In genomic region chr2:91183711-91184405, GRCm38 (mm10) we compare ENCODE assay signal across 8 mouse cellular contexts. TPM values are rescaled to one million over a fixed set of nuclear protein-coding genes. Genes with fewer than 3 reads are reported as not detected.
DNase-seq lines count a peak whose midpoint lies in the region; ATAC-seq and TF ChIP-seq lines count a peak whose summit lies in the region.

Gene Madd (minus strand): TSS chr2:91183837.

- 56% methylated on average over 15 of the region's 15 CpGs for WGBS in embryonic facial prominence, embryonic 15.5 days
- WGBS in hindbrain, embryonic 10.5 days: 70% methylated on average over 15 of the region's 15 CpGs
- 21% methylated on average over 15 of the region's 15 CpGs for WGBS in spleen, adult 2 months

- peaks cover 20% of the 10 kb centered on the region for H3K4me1 ChIP-seq in embryonic facial prominence, embryonic 15.5 days
- H3K4me1 ChIP-seq in hindbrain, embryonic 10.5 days (replicated peaks): peaks cover 29% of the 10 kb centered on the region
- peaks cover 13% of the 10 kb centered on the region for H3K4me1 ChIP-seq in spleen, adult 2 months (ENCODE audit: control insufficient read depth, insufficient read depth, insufficient read length)

- H3K9me3 ChIP-seq in embryonic facial prominence, embryonic 15.5 days (replicated peaks): no peaks in the 10 kb centered on the region
- H3K9me3 ChIP-seq in hindbrain, embryonic 10.5 days: no peaks in the 10 kb centered on the region

- H3K36me3 ChIP-seq in embryonic facial prominence, embryonic 15.5 days: no peaks in the 10 kb centered on the region
- H3K36me3 ChIP-seq in hindbrain, embryonic 10.5 days: peaks cover 4% of the 10 kb centered on the region; the same call in 1 of the 2 replicates
- peaks cover 3% of the 10 kb centered on the region; the same call in 1 of the 2 replicates for H3K36me3 ChIP-seq in spleen, adult 2 months (ENCODE audit: control insufficient read depth, insufficient read depth, low read length)

- TF ChIP-seq CTCF in spleen, adult 2 months (IDR thresholded peaks at IDR 0.05; ENCODE audit: extremely low read depth, insufficient read depth, insufficient read length, insufficient replicate concordance): no peak

- H3K9ac ChIP-seq in embryonic facial prominence, embryonic 15.5 days: peak within 1 kb of the TSS; percentile 57

- no peak for ATAC-seq in embryonic facial prominence, embryonic 15.5 days (ENCODE audit: insufficient number of reproducible peaks, low FRiP score, low TSS enrichment, low read depth)

- peak within 1 kb of the TSS; percentile 78 for H3K4me2 ChIP-seq in embryonic facial prominence, embryonic 15.5 days (replicated peaks)

- peak; percentile 34 for TF ChIP-seq POLR2A in spleen, adult 2 months (IDR thresholded peaks at IDR 0.05; ENCODE audit: low read depth, low read length)

- peak within 1 kb of the TSS; percentile 71 for H3K4me3 ChIP-seq in embryonic facial prominence, embryonic 15.5 days (replicated peaks)
- peak within 1 kb of the TSS; percentile 81 for H3K4me3 ChIP-seq in hindbrain, embryonic 10.5 days
- peak within 1 kb of the TSS; percentile 70 for H3K4me3 ChIP-seq in spleen, adult 2 months (ENCODE audit: extremely low read depth, insufficient read depth, insufficient read length)

- H3K27ac ChIP-seq in embryonic facial prominence, embryonic 15.5 days (replicated peaks): peak within 1 kb of the TSS; percentile 86
- peak within 1 kb of the TSS; percentile 88 for H3K27ac ChIP-seq in hindbrain, embryonic 10.5 days
- H3K27ac ChIP-seq in spleen, adult 2 months (ENCODE audit: insufficient read depth, low read length): peak within 1 kb of the TSS; percentile 93

- DNase-seq in urinary bladder, adult 2 months (ENCODE audit: low spot score): no peak
- no peak for DNase-seq in urinary bladder, postnatal 25 days (ENCODE audit: low spot score)
- no peak for DNase-seq in hindbrain, embryonic 10.5 days (ENCODE audit: low spot score)
- DNase-seq in layer of hippocampus, postnatal 14 days (ENCODE audit: low spot score in 2 of 2): peak in 1 of 2 experiments; percentile 42
- DNase-seq in lung, postnatal 14 days: peak; percentile 67
- DNase-seq in spleen, adult 2 months (ENCODE audit: low read depth in 1 of 2, low spot score in 2 of 2): peak; percentile 70 to 78
- no peak for DNase-seq in testis, postnatal 10 days (ENCODE audit: low spot score)

- no peaks in the 10 kb centered on the region for H3K27me3 ChIP-seq in embryonic facial prominence, embryonic 15.5 days
- no peaks in the 10 kb centered on the region for H3K27me3 ChIP-seq in hindbrain, embryonic 10.5 days (ENCODE audit: insufficient read depth, poor library complexity, severe bottlenecking)
- no peaks in the 10 kb centered on the region for H3K27me3 ChIP-seq in spleen, adult 2 months (ENCODE audit: control insufficient read depth, insufficient read depth, low read length)

RNA-seq across cellular contexts. Expression of gene Madd, which starts in this region (rescaled TPM):
- 19.7 and 20.7 TPM in 2 replicates for polyA plus RNA-seq in urinary bladder, adult 2 months (2012; rRNA removed)
- polyA plus RNA-seq in embryonic facial prominence, embryonic 15.5 days (2015; fragmentation: Nextera tagmentation; extraction: Ambion mirVana): 13.5 and 14.8 TPM in 2 replicates
- polyA plus RNA-seq in hindbrain, embryonic 10.5 days (2016; fragmentation: Nextera tagmentation; extraction: Ambion mirVana): 17.1 and 23.1 TPM in 2 replicates
- total RNA-seq in layer of hippocampus, postnatal 14 days (2021): 100 to 1,000 TPM; 197 to 207 TPM
- polyA plus RNA-seq in spleen, adult 2 months (2012; rRNA removed): 34.4 and 37.3 TPM in 2 replicates

Comparison
In these comparisons a context has a peak if more than half of its experiments do, and no peak if none do; other contexts are left out.
1. DNase-seq: peak in lung, postnatal 14 days (single experiment) and spleen, adult 2 months (2 of 2); none in urinary bladder, adult 2 months (single experiment), urinary bladder, postnatal 25 days (single experiment), hindbrain, embryonic 10.5 days (single experiment) and testis, postnatal 10 days (single experiment).
2. Peak in every context shown above with its lines, with median percentiles within 50 percentile points of each other: H3K27ac ChIP-seq and H3K4me3 ChIP-seq.